In the genomic region with DNA sequence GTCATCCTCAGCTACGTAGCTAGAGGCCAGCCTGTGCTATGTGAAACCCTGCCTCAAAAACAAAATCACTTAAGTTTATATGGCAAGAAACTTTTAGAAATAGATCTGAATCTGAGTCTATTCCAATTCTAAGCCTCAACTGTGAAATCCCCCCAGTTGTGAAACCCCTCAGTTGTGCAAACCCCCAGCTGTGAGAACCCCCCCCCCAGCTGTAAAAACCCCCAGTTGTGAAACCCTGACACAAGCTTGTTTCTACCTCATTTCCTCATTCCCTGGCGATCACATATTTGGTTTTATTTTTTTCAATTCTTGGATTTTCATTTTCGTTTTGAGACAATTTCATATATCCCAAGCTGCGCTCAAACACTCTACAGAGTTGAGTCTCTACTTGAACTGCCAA, we compare ENCODE assay signal across 30 mouse cellular contexts. TPM values are rescaled to one million over a fixed set of nuclear protein-coding genes. Genes with fewer than 3 reads are reported as not detected.
A peak's percentile ranks its signal among the peaks of the same experiment; 100 is the strongest.
DNase-seq lines count a peak whose midpoint lies in the region; ATAC-seq and TF ChIP-seq lines count a peak whose summit lies in the region.
"Had no signal": no experiment of that assay in that cellular context is flagged by ENCODE, and none has a peak within 500 bp of the region (broad histone marks: within the 10 kb centered on the region; RNA-seq: fewer than 3 reads in every experiment).

No protein-coding gene starts in this region.

- no peak for TF ChIP-seq EP300 in CH12.LX (IDR thresholded peaks at IDR 0.05; ENCODE audit: low read length)

- H3K27me3 ChIP-seq in midbrain, embryonic 14.5 days (ENCODE audit: control insufficient read depth, insufficient read depth, low read length) = no peaks in the 10 kb centered on the region
- H3K27me3 ChIP-seq in midbrain, embryonic 10.5 days (ENCODE audit: low read depth, poor library complexity, severe bottlenecking) = no peaks in the 10 kb centered on the region
- H3K27me3 ChIP-seq in CH12.LX (replicated peaks) = no peaks in the 10 kb centered on the region
- no peaks in the 10 kb centered on the region for H3K27me3 ChIP-seq in splenic B cell, adult 2 months (ENCODE audit: control insufficient read depth, insufficient read depth, low read length, poor library complexity, severe bottlenecking)
- H3K27me3 ChIP-seq: embryonic facial prominence, embryonic 12.5 days; heart, embryonic 13.5 days; hindbrain, embryonic 15.5 days; lung, embryonic 15.5 days; megakaryocyte, embryonic 14.5 days; midbrain, embryonic 13.5 days; neural tube, embryonic 12.5 days had no signal

- TF ChIP-seq POLR2A in CH12.LX (IDR thresholded peaks at IDR 0.05; ENCODE audit: low read depth, low read length) = no peak

- TF ChIP-seq CTCF in CH12.LX (conservative IDR thresholded peaks at IDR 0.05 in 1 of 2, IDR thresholded peaks at IDR 0.05 in 1 of 2; ENCODE audit: low read depth in 2 of 2, low read length in 2 of 2) = no peak

- H3K4me2 ChIP-seq in midbrain, embryonic 14.5 days (ENCODE audit: low read length) = no peak overlapping the region
- H3K4me2 ChIP-seq in CH12.LX (ENCODE audit: insufficient read depth, low read depth, poor library complexity, severe bottlenecking) = no peak overlapping the region
- H3K4me2 ChIP-seq: embryonic facial prominence, embryonic 12.5 days; heart, embryonic 13.5 days; hindbrain, embryonic 15.5 days; lung, embryonic 15.5 days; midbrain, embryonic 13.5 days; neural tube, embryonic 12.5 days had no signal

- no peaks in the 10 kb centered on the region for H3K79me2 ChIP-seq in CH12.LX (replicated peaks; ENCODE audit: control insufficient read depth, extremely low read depth, insufficient read depth, poor library complexity, severe bottlenecking)

- H3K4me1 ChIP-seq in midbrain, embryonic 14.5 days (ENCODE audit: control insufficient read depth, insufficient read depth, low read length) = no peaks in the 10 kb centered on the region
- no peaks in the 10 kb centered on the region for H3K4me1 ChIP-seq in midbrain, embryonic 10.5 days
- H3K4me1 ChIP-seq in CH12.LX (ENCODE audit: control insufficient read depth in 1 of 2, insufficient read depth in 2 of 2) = peaks cover 10 to 26% of the 10 kb centered on the region in 2 experiments
- H3K4me1 ChIP-seq: embryonic facial prominence, embryonic 12.5 days; lung, embryonic 15.5 days; neural tube, embryonic 12.5 days had no signal

- in situ Hi-C loops in CH12.LX (cut with MboI; ENCODE audit: low pct_ligation_motif_present, low pct_unique_long_range_greater_than_20kb, low sequenced_read_pairs) = no loop called here

- no peak for ATAC-seq in midbrain, embryonic 14.5 days (ENCODE audit: low FRiP score, low TSS enrichment)
- ATAC-seq in granulocyte monocyte progenitor cell, adult 5-6 weeks (replicated peaks; ENCODE audit: poor library complexity, severe bottlenecking) = peak; percentile 81
- ATAC-seq: activated CD4-positive, CD25-positive, alpha-beta regulatory T cell, adult 4 months had no signal

- DNase-seq in midbrain, embryonic 14.5 days = no peak
- DNase-seq in midbrain, embryonic 10.5 days (ENCODE audit: low spot score) = no peak
- no peak for DNase-seq in CH12.LX (ENCODE audit: extremely low read depth)
- DNase-seq in splenic B cell, adult 2 months (ENCODE audit: low read depth, low spot score) = peak; percentile 30
- DNase-seq in cerebellum, adult 11 months = no peak
- no peak for DNase-seq in right cerebral cortex, postnatal 10 days (ENCODE audit: low spot score in 2 of 2)
- DNase-seq: adrenal gland, adult 8-10 months; cerebellum, adult 9-10 months; cerebellum, postnatal 36 days; embryo, embryonic 11 days; gastrocnemius, postnatal 25 days; heart, adult 2 months; heart, postnatal 10 days; kidney, adult 18-20 months; kidney, postnatal 36 days; layer of hippocampus, postnatal 36 days; liver; thymus, adult 18-20 months; thymus, postnatal 4 days had no signal

- no peaks in the 10 kb centered on the region; the same call in 1 of the 2 replicates for H3K36me3 ChIP-seq in midbrain, embryonic 14.5 days (ENCODE audit: control insufficient read depth, insufficient read depth, low read length)
- peaks cover 7% of the 10 kb centered on the region; the same call in 1 of the 2 replicates for H3K36me3 ChIP-seq in midbrain, embryonic 10.5 days
- peaks cover 0 to 16% of the 10 kb centered on the region in 2 experiments for H3K36me3 ChIP-seq in CH12.LX (replicated peaks in 1 of 2; ENCODE audit: control insufficient read depth in 1 of 2, insufficient read depth in 1 of 2, low read length in 1 of 2)
- no peaks in the 10 kb centered on the region; the same call in 1 of the 2 replicates for H3K36me3 ChIP-seq in splenic B cell, adult 2 months (ENCODE audit: control insufficient read depth, insufficient read depth, low read length, poor library complexity, severe bottlenecking)
- H3K36me3 ChIP-seq: embryonic facial prominence, embryonic 12.5 days; lung, embryonic 15.5 days; midbrain, embryonic 13.5 days; neural tube, embryonic 12.5 days had no signal

- no peaks in the 10 kb centered on the region for H3K9me3 ChIP-seq in midbrain, embryonic 14.5 days (ENCODE audit: control insufficient read depth, low read length)
- peaks cover 3% of the 10 kb centered on the region; the same call in 1 of the 2 replicates for H3K9me3 ChIP-seq in midbrain, embryonic 10.5 days (replicated peaks)
- peaks cover 8% of the 10 kb centered on the region for H3K9me3 ChIP-seq in CH12.LX (replicated peaks; ENCODE audit: low read length)
- H3K9me3 ChIP-seq: embryonic facial prominence, embryonic 12.5 days; heart, embryonic 13.5 days; hindbrain, embryonic 15.5 days; lung, embryonic 15.5 days; midbrain, embryonic 13.5 days; neural tube, embryonic 12.5 days had no signal

- 98% methylated on average over 4 of the region's 4 CpGs for WGBS in midbrain, embryonic 14.5 days
- 94% methylated on average over 4 of the region's 4 CpGs for WGBS in midbrain, embryonic 10.5 days

- H3K27ac ChIP-seq in midbrain, embryonic 14.5 days (replicated peaks; ENCODE audit: low read depth, low read length) = peak overlapping the region; percentile 55; the same call in 1 of the 2 replicates
- H3K27ac ChIP-seq in midbrain, embryonic 10.5 days (replicated peaks) = no peak overlapping the region
- no peak overlapping the region for H3K27ac ChIP-seq in CH12.LX (ENCODE audit: insufficient read depth, low read depth)
- H3K27ac ChIP-seq: embryonic facial prominence, embryonic 12.5 days; heart, adult 2 months; heart, embryonic 13.5 days; lung, embryonic 15.5 days; neural tube, embryonic 12.5 days; stomach, postnatal 0 days had no signal

- H3K4me3 ChIP-seq in midbrain, embryonic 14.5 days (replicated peaks; ENCODE audit: low read depth, low read length) = no peak overlapping the region
- H3K4me3 ChIP-seq in midbrain, embryonic 10.5 days = no peak overlapping the region
- H3K4me3 ChIP-seq in CH12.LX (replicated peaks in 1 of 3; ENCODE audit: low read depth in 2 of 3, low read length in 2 of 3, poor library complexity in 1 of 3) = peak overlapping the region in 1 of 3 experiments; percentile 8
- H3K4me3 ChIP-seq: embryonic facial prominence, embryonic 12.5 days; heart, adult 2 months; heart, embryonic 13.5 days; hindbrain, embryonic 15.5 days; lung, embryonic 15.5 days; megakaryocyte, embryonic 14.5 days; midbrain, embryonic 13.5 days; myocyte; neural tube, embryonic 12.5 days had no signal

- H3K9ac ChIP-seq in midbrain, embryonic 14.5 days (replicated peaks; ENCODE audit: low read length) = no peak overlapping the region
- H3K9ac ChIP-seq in CH12.LX (ENCODE audit: insufficient read depth, low read depth) = no peak overlapping the region
- H3K9ac ChIP-seq: embryonic facial prominence, embryonic 12.5 days; heart, embryonic 13.5 days; hindbrain, embryonic 15.5 days; lung, embryonic 15.5 days; midbrain, embryonic 13.5 days; neural tube, embryonic 12.5 days had no signal

- no peak for TF ChIP-seq RAD21 in CH12.LX (IDR thresholded peaks at IDR 0.05; ENCODE audit: low read depth, low read length)

- dilution Hi-C loops in CH12.LX (cut with MboI; ENCODE audit: extremely low pct_ligation_motif_present, extremely low pct_unique_long_range_greater_than_20kb, low sequenced_read_pairs) = no loop called here

TF ChIP-seq in CH12.LX, 34 proteins besides CTCF, POLR2A, EP300 and RAD21:
- TF ChIP-seq IRF4 (IDR thresholded peaks at IDR 0.05; ENCODE audit: low read depth, low read length) (peak; percentile 47; the same call in 1 of the 2 replicates), UBTF (IDR thresholded peaks at IDR 0.05; ENCODE audit: low read depth, low read length) (no peak), USF1 (IDR thresholded peaks at IDR 0.05; ENCODE audit: low read depth, low read length) (no peak), TCF12 (IDR thresholded peaks at IDR 0.05; ENCODE audit: low read depth, low read length) (no peak), MAFK (IDR thresholded peaks at IDR 0.05; ENCODE audit: insufficient replicate concordance, low read length) (no peak), TBP (conservative IDR thresholded peaks at IDR 0.05; ENCODE audit: low read depth, low read length) (no peak)

RNA-seq across cellular contexts. Expression of gene Lrrc8c, which starts 39.3 kb away (rescaled TPM):
- 13.0 and 16.7 TPM in 2 replicates for polyA plus RNA-seq in midbrain, embryonic 14.5 days (2014; fragmentation: Nextera tagmentation; extraction: Ambion mirVana)
- polyA plus RNA-seq in midbrain, embryonic 10.5 days (2016; fragmentation: Nextera tagmentation; extraction: Ambion mirVana) = 13.4 and 13.9 TPM in 2 replicates
- total RNA-seq in CH12.LX (2012; rRNA removed) = 2.4 and 5.9 TPM in 2 replicates
- total RNA-seq in CH12.LX (2014; rRNA removed) = 2.4 and 3.3 TPM in 2 replicates
- polyA plus RNA-seq in CH12.LX (2012; ENCODE audit: insufficient read length, low read depth) = 7.3 and 10.3 TPM in 2 replicates
- total RNA-seq in granulocyte monocyte progenitor cell, adult 5-6 weeks (2014; fragmentation: Nextera tagmentation) = 23.7 and 38.7 TPM in 2 replicates
- total RNA-seq in granulocyte monocyte progenitor cell, adult 5-6 weeks (2017) = 4.4 and 7.5 TPM in 2 replicates
